Mouse (Mus musculus): ENCODE data around the gene Trim69. TPM values are rescaled to one million over a fixed set of nuclear protein-coding genes. Genes with fewer than 3 reads are reported as not detected.

The Trim69 gene
- polyA plus RNA-seq, 1 experiment from 2014 or later: not detected

- peak; percentile 96 for ATAC-seq (replicated peaks; ENCODE audit: low FRiP score)
- no peaks in the 10 kb centered on the region for H3K9me3 ChIP-seq (ENCODE audit: control insufficient read depth, low read length)
- 31% methylated on average over 5 of the region's 5 CpGs for WGBS
- no peak overlapping the region for H3K9ac ChIP-seq (ENCODE audit: low read depth, low read length)
- no peak overlapping the region for H3K27ac ChIP-seq (ENCODE audit: low read depth, low read length)
- peak; percentile 48 for DNase-seq (ENCODE audit: low spot score)
- H3K27me3 ChIP-seq (replicated peaks; ENCODE audit: control insufficient read depth, insufficient read depth, low read length): no peaks in the 10 kb centered on the region
- peak overlapping the region; percentile 44 for H3K4me2 ChIP-seq
- H3K4me1 ChIP-seq (replicated peaks; ENCODE audit: control insufficient read depth, insufficient read depth, low read length): peaks cover 12% of the 10 kb centered on the region
- no peaks in the 10 kb centered on the region for H3K36me3 ChIP-seq (ENCODE audit: control insufficient read depth, insufficient read depth, low read length)
- no peak overlapping the region for H3K4me3 ChIP-seq (ENCODE audit: low read depth, low read length)
Measured at GRCm38 (mm10) chr2:122137839-122138465, 22.5 kb upstream of the Trim69 start.

GRCm38 (mm10) chr2:122140815-122141214 lies 19.7 kb upstream of the Trim69 start:
- no peaks in the 10 kb centered on the region for H3K36me3 ChIP-seq (ENCODE audit: control insufficient read depth, insufficient read depth, low read length)
- peak overlapping the region; percentile 12; the same call in 1 of the 2 replicates for H3K4me2 ChIP-seq
- H3K27ac ChIP-seq (ENCODE audit: low read depth, low read length): peak overlapping the region; percentile 68
- no peak overlapping the region for H3K9ac ChIP-seq (ENCODE audit: low read depth, low read length)
- H3K4me3 ChIP-seq (ENCODE audit: low read depth, low read length): no peak overlapping the region
- H3K27me3 ChIP-seq (replicated peaks; ENCODE audit: control insufficient read depth, insufficient read depth, low read length): no peaks in the 10 kb centered on the region
- WGBS: 68% methylated on average over 2 of the region's 2 CpGs
- ATAC-seq (replicated peaks; ENCODE audit: low FRiP score): no peak
- no peak for DNase-seq (ENCODE audit: low spot score)
- peaks cover 12% of the 10 kb centered on the region for H3K4me1 ChIP-seq (replicated peaks; ENCODE audit: control insufficient read depth, insufficient read depth, low read length)
- no peaks in the 10 kb centered on the region for H3K9me3 ChIP-seq (ENCODE audit: control insufficient read depth, low read length)

- peaks cover 12% of the 10 kb centered on the region for H3K4me1 ChIP-seq (replicated peaks; ENCODE audit: control insufficient read depth, insufficient read depth, low read length)
- WGBS: 66% methylated on average over 5 of the region's 5 CpGs
- no peak overlapping the region for H3K4me3 ChIP-seq (ENCODE audit: low read depth, low read length)
- DNase-seq (ENCODE audit: low spot score): no peak
- H3K9ac ChIP-seq (ENCODE audit: low read depth, low read length): no peak overlapping the region
- H3K27me3 ChIP-seq (replicated peaks; ENCODE audit: control insufficient read depth, insufficient read depth, low read length): no peaks in the 10 kb centered on the region
- no peak overlapping the region for H3K4me2 ChIP-seq
- ATAC-seq (replicated peaks; ENCODE audit: low FRiP score): peak; percentile 22; the same call in 1 of the 2 replicates
- H3K27ac ChIP-seq (ENCODE audit: low read depth, low read length): peak overlapping the region; percentile 68
- no peaks in the 10 kb centered on the region for H3K36me3 ChIP-seq (ENCODE audit: control insufficient read depth, insufficient read depth, low read length)
- no peaks in the 10 kb centered on the region for H3K9me3 ChIP-seq (ENCODE audit: control insufficient read depth, low read length)
Measured at GRCm38 (mm10) chr2:122141332-122141967, 19.1 kb upstream of the Trim69 start.

GRCm38 (mm10) chr2:122143111-122143510 lies 17.4 kb upstream of the Trim69 start:
- Histone ChIP-seq H3K27ac (ENCODE audit: low read depth, low read length) (no peak overlapping the region), H3K27me3 (replicated peaks; ENCODE audit: control insufficient read depth, insufficient read depth, low read length) (no peaks in the 10 kb centered on the region), H3K4me3 (ENCODE audit: low read depth, low read length) (no peak overlapping the region), H3K9me3 (ENCODE audit: control insufficient read depth, low read length) (no peaks in the 10 kb centered on the region), H3K4me2 (no peak overlapping the region), H3K9ac (ENCODE audit: low read depth, low read length) (no peak overlapping the region), H3K36me3 (ENCODE audit: control insufficient read depth, insufficient read depth, low read length) (no peaks in the 10 kb centered on the region), H3K4me1 (replicated peaks; ENCODE audit: control insufficient read depth, insufficient read depth, low read length) (peaks cover 7% of the 10 kb centered on the region)
- DNase-seq (ENCODE audit: low spot score) (no peak), ATAC-seq (replicated peaks; ENCODE audit: low FRiP score) (no peak)
- WGBS: 85% methylated on average over 3 of the region's 3 CpGs

GRCm38 (mm10) chr2:122145756-122146155 lies 14.7 kb upstream of the Trim69 start:
- no peak overlapping the region for H3K4me2 ChIP-seq
- H3K9ac ChIP-seq (ENCODE audit: low read depth, low read length): no peak overlapping the region
- peaks cover 9% of the 10 kb centered on the region; the same call in 1 of the 2 replicates for H3K4me1 ChIP-seq (replicated peaks; ENCODE audit: control insufficient read depth, insufficient read depth, low read length)
- H3K4me3 ChIP-seq (ENCODE audit: low read depth, low read length): no peak overlapping the region
- ATAC-seq (replicated peaks; ENCODE audit: low FRiP score): no peak
- 67% methylated on average over 4 of the region's 4 CpGs for WGBS
- H3K36me3 ChIP-seq (ENCODE audit: control insufficient read depth, insufficient read depth, low read length): no peaks in the 10 kb centered on the region
- no peaks in the 10 kb centered on the region for H3K9me3 ChIP-seq (ENCODE audit: control insufficient read depth, low read length)
- no peak overlapping the region for H3K27ac ChIP-seq (ENCODE audit: low read depth, low read length)
- no peak for DNase-seq (ENCODE audit: low spot score)
- H3K27me3 ChIP-seq (replicated peaks; ENCODE audit: control insufficient read depth, insufficient read depth, low read length): no peaks in the 10 kb centered on the region

GRCm38 (mm10) chr2:122146687-122147086 lies 13.8 kb upstream of the Trim69 start:
- ATAC-seq (replicated peaks; ENCODE audit: low FRiP score) (no peak), DNase-seq (ENCODE audit: low spot score) (no peak)
- Histone ChIP-seq H3K4me3 (ENCODE audit: low read depth, low read length) (no peak overlapping the region; the same call in 1 of the 2 replicates), H3K27me3 (replicated peaks; ENCODE audit: control insufficient read depth, insufficient read depth, low read length) (no peaks in the 10 kb centered on the region), H3K9me3 (ENCODE audit: control insufficient read depth, low read length) (no peaks in the 10 kb centered on the region), H3K4me1 (replicated peaks; ENCODE audit: control insufficient read depth, insufficient read depth, low read length) (peaks cover 9% of the 10 kb centered on the region; the same call in 1 of the 2 replicates), H3K27ac (ENCODE audit: low read depth, low read length) (0 out of 2 replicates have a peak overlapping the region, but pooled peaks have one; percentile 3), H3K36me3 (ENCODE audit: control insufficient read depth, insufficient read depth, low read length) (no peaks in the 10 kb centered on the region), H3K9ac (ENCODE audit: low read depth, low read length) (no peak overlapping the region; the same call in 1 of the 2 replicates), H3K4me2 (peak overlapping the region; percentile 66; the same call in 1 of the 2 replicates)
- WGBS: 77% methylated on average over 6 of the region's 6 CpGs

GRCm38 (mm10) chr2:122147508-122148241 lies 12.8 kb upstream of the Trim69 start, which contains the start of gene B2m:
B2m (plus strand) TSS chr2:122147686.
- ATAC-seq (replicated peaks; ENCODE audit: low FRiP score): peak; percentile 97
- peaks cover 9% of the 10 kb centered on the region; the same call in 1 of the 2 replicates for H3K4me1 ChIP-seq (replicated peaks; ENCODE audit: control insufficient read depth, insufficient read depth, low read length)

GRCm38 (mm10) chr2:122148242-122148917 lies 12.1 kb upstream of the Trim69 start:
- DNase-seq (ENCODE audit: low spot score) (peak; percentile 45), ATAC-seq (replicated peaks; ENCODE audit: low FRiP score) (peak; percentile 16; the same call in 1 of the 2 replicates)
- Histone ChIP-seq H3K4me1 (replicated peaks; ENCODE audit: control insufficient read depth, insufficient read depth, low read length) (peaks cover 9% of the 10 kb centered on the region; the same call in 1 of the 2 replicates), H3K27me3 (replicated peaks; ENCODE audit: control insufficient read depth, insufficient read depth, low read length) (no peaks in the 10 kb centered on the region), H3K9ac (ENCODE audit: low read depth, low read length) (peak overlapping the region; percentile 76), H3K27ac (ENCODE audit: low read depth, low read length) (no peak overlapping the region; the same call in 1 of the 2 replicates), H3K4me3 (ENCODE audit: low read depth, low read length) (peak overlapping the region; percentile 64), H3K36me3 (ENCODE audit: control insufficient read depth, insufficient read depth, low read length) (0 out of 2 replicates have a peak, but pooled peaks cover 3% of the 10 kb centered on the region), H3K9me3 (ENCODE audit: control insufficient read depth, low read length) (no peaks in the 10 kb centered on the region), H3K4me2 (peak overlapping the region; percentile 66)
- 21% methylated on average over 18 of the region's 18 CpGs for WGBS

More at GRCm38 (mm10) chr2:122147508-122148241, 12.8 kb upstream of the Trim69 start, which contains the start of gene B2m:
- DNase-seq (ENCODE audit: low spot score): peak; percentile 92
- H3K9ac ChIP-seq (ENCODE audit: low read depth, low read length): peak within 1 kb of the TSS; percentile 76
- H3K4me2 ChIP-seq: peak within 1 kb of the TSS; percentile 66
- no peaks in the 10 kb centered on the region for H3K27me3 ChIP-seq (replicated peaks; ENCODE audit: control insufficient read depth, insufficient read depth, low read length)
- WGBS: under 1% methylated on average over 40 of the region's 40 CpGs
- no peaks in the 10 kb centered on the region for H3K36me3 ChIP-seq (ENCODE audit: control insufficient read depth, insufficient read depth, low read length)
- H3K4me3 ChIP-seq (ENCODE audit: low read depth, low read length): peak within 1 kb of the TSS; percentile 64
- H3K27ac ChIP-seq (ENCODE audit: low read depth, low read length): peak within 1 kb of the TSS; percentile 62; the same call in 1 of the 2 replicates
- no peaks in the 10 kb centered on the region for H3K9me3 ChIP-seq (ENCODE audit: control insufficient read depth, low read length)

Measured in liver, embryonic 11.5 days (tissue).